Mouse (Mus musculus) testis, adult 2 months (tissue): ENCODE measurements around the gene Amotl2.

Source experiments
- CTCF ChIP-seq: fragments of 200-500 bp; IDR thresholded peaks from 2 replicates; pipeline ENCODE4 v1.5.1; 2012; ENCODE audit warnings: low read depth, mild to moderate bottlenecking, inconsistent platforms, low read length, moderate library complexity; ENCODE audit not compliant: control insufficient read depth, insufficient read depth, insufficient replicate concordance
- POLR2A ChIP-seq: fragments of 200-500 bp; IDR thresholded peaks from 2 replicates; pipeline ENCODE4 v1.6.1; 2012; ENCODE audit warnings: low read depth, mild to moderate bottlenecking, inconsistent platforms, low read length, moderate library complexity; ENCODE audit not compliant: control insufficient read depth

DNA sequence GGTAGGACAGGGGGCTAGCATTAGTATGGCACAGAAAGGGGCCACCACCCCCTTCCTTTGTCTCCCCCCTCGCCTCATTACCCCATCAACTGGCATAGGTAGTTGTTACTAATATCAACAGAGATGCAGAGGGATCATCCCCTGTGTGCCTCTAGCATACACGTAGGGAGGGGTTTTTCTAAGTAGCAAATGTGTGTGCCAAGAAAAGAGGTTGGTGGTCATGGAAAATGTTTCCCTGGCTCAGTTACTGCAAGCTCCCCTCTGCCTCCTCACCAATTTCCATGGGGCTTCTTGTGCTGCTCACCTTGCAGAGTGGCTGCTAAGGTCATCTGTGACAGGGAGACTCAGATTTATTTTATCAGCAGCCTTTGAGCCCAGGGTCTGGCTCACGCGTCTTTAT lies 2.6 kb downstream of the Amotl2 start:
- TF ChIP-seq POLR2A: no peak
- no peak for TF ChIP-seq CTCF
